Mouse (Mus musculus): ENCODE measurements around the gene Tbc1d22a.

DNA sequence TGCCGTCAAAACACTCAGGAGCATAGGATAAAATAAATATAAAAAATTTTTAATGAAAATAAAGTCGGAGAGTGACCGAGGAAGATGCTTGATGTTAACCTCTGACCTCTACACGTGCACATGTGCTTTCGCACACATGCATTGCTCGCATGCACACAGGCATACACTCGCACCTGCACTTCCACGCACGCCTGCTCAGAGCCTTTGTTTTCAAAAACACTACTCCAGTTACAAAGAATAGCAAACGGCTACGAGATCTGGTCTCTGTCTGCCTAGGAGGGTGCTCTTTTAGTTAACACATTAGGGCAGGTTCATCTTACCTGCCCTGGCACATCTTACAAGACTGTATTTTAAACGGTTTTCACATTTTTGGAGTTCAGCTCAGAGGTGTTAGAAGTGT lies 42.9 kb upstream of the Tbc1d22a start:
- TF ChIP-seq CTCF (IDR thresholded peaks at IDR 0.05; ENCODE audit: control insufficient read depth, insufficient read depth, insufficient replicate concordance, low read depth, low read length) (no peak), POLR2A (IDR thresholded peaks at IDR 0.05; ENCODE audit: control insufficient read depth, low read depth, low read length) (no peak)

Measured in testis, adult 2 months (tissue).